Mouse (Mus musculus): ENCODE measurements around the gene Ppp1r3g.

Gene Ppp1r3g

GRCm38 (mm10) chr13:35995231-35995630 is 36.6 kb downstream of the Ppp1r3g start:
- no peak for DNase-seq (ENCODE audit: low read depth, low spot score)

- no peak for DNase-seq (ENCODE audit: low read depth, low spot score)
Observed at GRCm38 (mm10) chr13:35995696-35996426, 37.2 kb downstream of the Ppp1r3g start.

GRCm38 (mm10) chr13:35997606-35998005 is 39.0 kb downstream of the Ppp1r3g start:
- no peak for DNase-seq (ENCODE audit: low read depth, low spot score)

GRCm38 (mm10) chr13:36000798-36001197 is 42.2 kb downstream of the Ppp1r3g start:
- no peak for DNase-seq (ENCODE audit: low read depth, low spot score)

- DNase-seq (ENCODE audit: low read depth, low spot score), result no peak
Observed at GRCm38 (mm10) chr13:36009981-36010380, 51.3 kb downstream of the Ppp1r3g start.

- no peak for DNase-seq (ENCODE audit: low read depth, low spot score)
Observed at GRCm38 (mm10) chr13:36015636-36016035, 57.0 kb downstream of the Ppp1r3g start.

- DNase-seq (ENCODE audit: low read depth, low spot score), result no peak
Observed at GRCm38 (mm10) chr13:36018017-36018416, 59.4 kb downstream of the Ppp1r3g start.

GRCm38 (mm10) chr13:36019309-36020274 is 61.0 kb downstream of the Ppp1r3g start:
- peak; percentile 78 for DNase-seq (ENCODE audit: low read depth, low spot score)
